Mouse (Mus musculus) lung, embryonic 14.5 days (tissue): Measurements from ENCODE around the gene Ypel3. TPM values are rescaled to one million over a fixed set of nuclear protein-coding genes. Genes with fewer than 3 reads are reported as not detected.

Source experiments
- ATAC-seq: fragments of 200-750 bp; cut with Nextera tagmentation; 2 replicates; pipeline ENCODE4 v1.8.0; 2017; ENCODE audit warnings: mild to moderate bottlenecking, moderate TSS enrichment, moderate library complexity; ENCODE audit not compliant: insufficient read depth
- DNase-seq: peaks from one replicate; pipeline ENCODE4 v3.0.0-alpha.2; 2015
- H3K27ac ChIP-seq: fragments of 300-500 bp; sonication (generic); 2 replicates; pipeline ENCODE4 v1.5.1; 2014; ENCODE audit warnings: low read depth, mild to moderate bottlenecking, moderate library complexity
- H3K27me3 ChIP-seq: fragments of 300-500 bp; sonication (generic); 2 replicates; pipeline ENCODE4 v1.6.1; 2014; ENCODE audit warnings: low read length, control low read depth; ENCODE audit not compliant: insufficient read depth
- H3K36me3 ChIP-seq: fragments of 300-500 bp; sonication (generic); 2 replicates; pipeline ENCODE4 v1.6.1; 2014; ENCODE audit warnings: control low read depth; ENCODE audit not compliant: insufficient read depth
- H3K4me1 ChIP-seq: fragments of 300-500 bp; sonication (generic); 2 replicates; pipeline ENCODE4 v1.6.1; 2014; ENCODE audit warnings: antibody characterized with exemption, control low read depth; ENCODE audit not compliant: insufficient read depth
- H3K4me2 ChIP-seq: fragments of 300-500 bp; sonication (generic); 2 replicates; pipeline ENCODE4 v1.6.1; 2014; ENCODE audit warnings: mild to moderate bottlenecking
- H3K4me3 ChIP-seq: fragments of 300-500 bp; sonication (generic); 2 replicates; pipeline ENCODE4 v1.5.1; 2014; ENCODE audit warnings: low read depth, low read length
- H3K9ac ChIP-seq: fragments of 300-500 bp; sonication (generic); 2 replicates; pipeline ENCODE4 v1.6.1; 2014
- H3K9me3 ChIP-seq: fragments of 300-500 bp; sonication (generic); 2 replicates; pipeline ENCODE4 v1.6.1; 2016; ENCODE audit warnings: low read depth, low read length, control low read depth
- CTCF ChIP-seq: IDR thresholded peaks from 2 replicates; pipeline ENCODE4 v1.5.1; 2016; ENCODE audit warnings: antibody characterized with exemption, low read depth
- WGBS: fragments of 180-500 bp; shearing (Covaris S2); extraction: QIAGEN DNeasy Blood & Tissue Kit; methylation state at CpG from one replicate; pipeline ENCODE4 v1.1.7; 2014; 5-methylcytosine and 5-hydroxymethylcytosine counted together
- polyA plus RNA-seq: library from polyadenylated mRNA; unstranded; fragments of >200 nt; fragmentation: Nextera tagmentation; extraction: Ambion mirVana; gene quantifications from 2 replicates; pipeline ENCODE4 v1.2.1, GENCODE M21; 2014

The Ypel3 gene
- polyA plus RNA-seq, 1 experiment from 2014 or later: 91.2 TPM

- H3K4me1 ChIP-seq: no peaks in the 10 kb centered on the region
- no peak overlapping the region for H3K27ac ChIP-seq
- no peaks in the 10 kb centered on the region for H3K27me3 ChIP-seq
- ATAC-seq (no peak), DNase-seq (peak; percentile 25)
- no peaks in the 10 kb centered on the region for H3K9me3 ChIP-seq
- H3K9ac ChIP-seq: no peak overlapping the region
- WGBS: 75% methylated on average over 8 of the region's 8 CpGs
- no peak for TF ChIP-seq CTCF
- H3K4me3 ChIP-seq: no peak overlapping the region
- no peak overlapping the region for H3K4me2 ChIP-seq
- H3K36me3 ChIP-seq: no peaks in the 10 kb centered on the region
Observed at GRCm38 (mm10) chr7:126816494-126816893, 39.7 kb downstream of the Ypel3 start.

DNA sequence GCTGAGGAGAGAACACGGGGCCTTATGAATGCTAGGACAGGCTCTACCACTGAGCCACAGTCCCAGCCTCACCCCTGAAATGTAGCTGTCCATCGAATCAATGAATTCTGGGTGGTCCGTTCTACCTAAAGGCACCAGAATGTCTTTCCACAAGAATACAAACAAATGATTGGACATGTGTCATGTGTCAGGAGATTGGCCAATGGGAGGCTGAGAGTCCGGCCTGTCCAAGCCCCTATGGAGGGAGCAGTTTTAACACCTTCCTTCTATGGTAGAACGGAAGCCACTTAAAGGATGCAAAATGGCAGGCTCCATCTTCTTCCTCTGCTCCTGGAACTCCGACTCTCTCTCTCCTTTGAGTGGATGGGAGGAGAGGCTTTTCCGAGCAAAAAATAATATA, 40.8 kb downstream of the Ypel3 start:
- Histone ChIP-seq H3K27me3 (peaks cover 7% of the 10 kb centered on the region), H3K9ac (no peak overlapping the region), H3K9me3 (no peaks in the 10 kb centered on the region), H3K4me2 (no peak overlapping the region), H3K4me1 (no peaks in the 10 kb centered on the region), H3K36me3 (no peaks in the 10 kb centered on the region), H3K4me3 (no peak overlapping the region), H3K27ac (no peak overlapping the region)
- 70% methylated on average over 7 of the region's 7 CpGs for WGBS
- no peak for TF ChIP-seq CTCF
- ATAC-seq (no peak), DNase-seq (no peak)

DNA sequence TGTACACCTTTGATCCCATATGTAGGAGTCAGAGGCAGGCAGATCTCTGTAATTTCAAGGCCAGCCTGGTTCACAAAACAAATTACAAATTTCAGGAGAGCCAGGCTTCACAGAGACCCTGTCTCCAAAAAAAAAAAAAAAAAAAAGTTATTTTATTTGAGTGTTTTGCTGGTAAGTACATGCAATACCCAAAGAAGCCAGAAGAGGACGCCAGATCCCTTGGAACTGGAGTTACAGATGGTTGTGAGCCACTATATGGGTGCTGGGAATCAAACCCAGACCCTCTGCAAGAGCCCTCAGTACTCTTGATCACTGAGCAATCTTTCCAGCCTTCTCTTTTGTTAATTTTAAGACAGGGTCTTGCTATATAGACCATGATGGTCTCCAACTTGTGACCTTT, 42.1 kb downstream of the Ypel3 start:
- H3K27me3 ChIP-seq: peaks cover 15% of the 10 kb centered on the region
- ATAC-seq (no peak), DNase-seq (no peak)
- 16% methylated on average over 1 of the region's 1 CpGs for WGBS
- no peaks in the 10 kb centered on the region for H3K9me3 ChIP-seq
- no peak overlapping the region for H3K4me3 ChIP-seq
- H3K27ac ChIP-seq: no peak overlapping the region
- no peak overlapping the region for H3K4me2 ChIP-seq
- TF ChIP-seq CTCF: peak; percentile 35
- H3K9ac ChIP-seq: no peak overlapping the region
- H3K36me3 ChIP-seq: no peaks in the 10 kb centered on the region
- no peaks in the 10 kb centered on the region for H3K4me1 ChIP-seq

- H3K9me3 ChIP-seq: no peaks in the 10 kb centered on the region
- no peak overlapping the region for H3K4me3 ChIP-seq
- no peak overlapping the region for H3K27ac ChIP-seq
- H3K27me3 ChIP-seq: peaks cover 22% of the 10 kb centered on the region
- ATAC-seq (peak; percentile 52), DNase-seq (peak; percentile 92)
- H3K4me1 ChIP-seq: no peaks in the 10 kb centered on the region
- peak; percentile 96 for TF ChIP-seq CTCF
- WGBS: 25% methylated on average over 7 of the region's 7 CpGs
- no peaks in the 10 kb centered on the region for H3K36me3 ChIP-seq
- no peak overlapping the region for H3K9ac ChIP-seq
- H3K4me2 ChIP-seq: no peak overlapping the region
Observed at GRCm38 (mm10) chr7:126821835-126822511, 45.2 kb downstream of the Ypel3 start.

DNA sequence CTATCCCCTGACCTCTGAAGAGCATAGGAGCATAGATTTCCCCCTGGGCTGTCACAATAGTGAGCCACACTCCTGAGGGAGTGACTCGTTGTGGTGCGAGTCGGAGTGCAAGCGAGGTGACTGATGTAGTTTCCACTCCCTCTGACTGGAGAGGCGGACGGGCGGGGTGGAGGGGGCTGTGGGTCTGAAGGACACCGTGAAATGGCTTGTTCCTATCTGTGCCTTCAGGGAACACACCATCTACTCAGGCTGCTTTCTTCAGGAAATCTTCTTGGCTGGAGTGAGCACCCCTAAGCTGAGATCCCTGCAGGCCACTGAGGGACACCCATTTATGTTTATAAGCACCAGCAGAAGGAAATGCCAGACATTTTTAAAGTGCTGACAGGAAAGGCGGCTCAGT, 46.0 kb downstream of the Ypel3 start:
- Histone ChIP-seq H3K27me3 (peaks cover 22% of the 10 kb centered on the region), H3K4me2 (peak overlapping the region; percentile 57; the same call in 1 of the 2 replicates), H3K4me1 (no peaks in the 10 kb centered on the region), H3K27ac (no peak overlapping the region), H3K9me3 (no peaks in the 10 kb centered on the region), H3K9ac (no peak overlapping the region), H3K4me3 (peak overlapping the region; percentile 25; the same call in 1 of the 2 replicates), H3K36me3 (no peaks in the 10 kb centered on the region)
- no peak for TF ChIP-seq CTCF
- 10% methylated on average over 9 of the region's 9 CpGs for WGBS
- ATAC-seq (no peak), DNase-seq (no peak)

- H3K4me3 ChIP-seq: peak overlapping the region; percentile 25
- 0% methylated on average over 17 of the region's 19 CpGs for WGBS
- peaks cover 22% of the 10 kb centered on the region for H3K27me3 ChIP-seq
Observed at GRCm38 (mm10) chr7:126823202-126823711, 46.5 kb downstream of the Ypel3 start.

GRCm38 (mm10) chr7:126823940-126824339, 47.2 kb downstream of the Ypel3 start:
- 10% methylated on average over 10 of the region's 10 CpGs for WGBS

More at GRCm38 (mm10) chr7:126823202-126823711, 46.5 kb downstream of the Ypel3 start:
- TF ChIP-seq CTCF: no peak
- no peaks in the 10 kb centered on the region for H3K36me3 ChIP-seq
- no peaks in the 10 kb centered on the region for H3K4me1 ChIP-seq
- peak overlapping the region; percentile 23; the same call in 1 of the 2 replicates for H3K9ac ChIP-seq
- no peak for DNase-seq
- H3K9me3 ChIP-seq: no peaks in the 10 kb centered on the region
- H3K4me2 ChIP-seq: peak overlapping the region; percentile 57
- H3K27ac ChIP-seq: no peak overlapping the region
- ATAC-seq: no peak

More at GRCm38 (mm10) chr7:126823940-126824339, 47.2 kb downstream of the Ypel3 start:
- TF ChIP-seq CTCF: no peak
- Histone ChIP-seq H3K4me2 (no peak overlapping the region), H3K4me1 (no peaks in the 10 kb centered on the region), H3K36me3 (no peaks in the 10 kb centered on the region), H3K9ac (no peak overlapping the region), H3K27ac (no peak overlapping the region), H3K4me3 (no peak overlapping the region), H3K27me3 (peaks cover 22% of the 10 kb centered on the region), H3K9me3 (no peaks in the 10 kb centered on the region)
- DNase-seq: no peak
- ATAC-seq: no peak
